Mouse (Mus musculus): ENCODE results near the gene Tex22. TPM values are rescaled to one million over a fixed set of nuclear protein-coding genes. Genes with fewer than 3 reads are reported as not detected.

Tex22 gene
- polyA plus RNA-seq, 1 experiment = not detected

DNA sequence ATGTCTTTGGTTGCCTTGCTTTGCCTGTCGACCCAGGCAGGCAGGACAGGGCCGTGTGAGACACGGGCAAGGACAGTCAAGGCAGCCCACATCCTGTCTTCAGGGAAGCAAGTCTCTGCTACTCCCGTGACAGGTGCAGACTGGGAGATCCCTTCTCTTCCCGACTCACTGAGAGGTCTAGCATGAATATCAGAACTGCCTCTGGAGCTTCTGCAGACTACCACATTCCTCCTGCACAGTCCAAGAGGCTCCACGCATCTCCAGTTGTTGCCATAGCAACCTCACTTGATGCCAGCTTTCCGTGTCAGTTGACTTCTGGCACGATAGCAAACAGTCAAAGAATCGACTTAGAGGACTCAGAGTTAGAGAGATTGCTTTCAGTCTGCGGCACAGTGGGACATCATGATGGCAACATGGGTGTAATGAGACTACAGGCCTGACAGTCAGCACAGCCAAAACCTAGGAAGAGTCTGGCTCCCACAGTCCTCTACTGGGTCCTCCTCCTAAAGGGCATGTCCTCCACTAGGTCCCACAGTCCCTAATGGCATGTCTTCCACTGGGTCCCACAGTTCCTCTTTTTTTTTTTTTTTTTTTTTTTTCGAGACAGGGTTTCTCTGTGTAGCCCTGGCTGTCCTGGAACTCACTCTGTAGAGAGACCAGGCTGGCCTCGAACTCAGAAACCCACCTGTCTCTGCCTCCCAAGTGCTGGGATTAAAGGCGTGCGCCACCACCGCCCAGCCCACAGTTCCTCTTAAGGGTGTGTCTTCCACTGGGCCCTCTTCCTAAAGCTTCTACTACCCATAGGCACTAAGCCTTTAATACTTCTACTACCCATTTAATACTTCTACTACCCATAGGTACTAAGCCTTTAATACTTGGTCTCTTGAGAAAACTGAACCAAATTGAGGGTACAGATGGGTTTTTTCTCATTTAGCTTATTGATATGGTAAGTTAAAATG is 32.5 kb upstream of the Tex22 start:
- TF ChIP-seq POLR2A (IDR thresholded peaks at IDR 0.05; ENCODE audit: insufficient read depth, low read length) (no peak), CTCF (IDR thresholded peaks at IDR 0.05; ENCODE audit: low read depth, low read length) (no peak), EP300 (IDR thresholded peaks at IDR 0.05; ENCODE audit: insufficient read depth, low read depth, low read length) (no peak)
- Histone ChIP-seq H3K27ac (ENCODE audit: insufficient read depth, low read length) (no peak overlapping the region), H3K9me3 (replicated peaks; ENCODE audit: control insufficient read depth, insufficient read depth, low read length, poor library complexity, severe bottlenecking) (no peaks in the 10 kb centered on the region), H3K9ac (ENCODE audit: low read depth, poor library complexity, severe bottlenecking) (no peak overlapping the region), H3K4me1 (ENCODE audit: control insufficient read depth, insufficient read depth, low read length) (no peaks in the 10 kb centered on the region), H3K36me3 (ENCODE audit: control insufficient read depth, insufficient read depth, low read length, poor library complexity, severe bottlenecking) (no peaks in the 10 kb centered on the region), H3K27me3 (ENCODE audit: control insufficient read depth, insufficient read depth, low read length, poor library complexity, severe bottlenecking) (no peaks in the 10 kb centered on the region), H3K4me3 (ENCODE audit: low read depth, low read length) (no peak overlapping the region)

DNA sequence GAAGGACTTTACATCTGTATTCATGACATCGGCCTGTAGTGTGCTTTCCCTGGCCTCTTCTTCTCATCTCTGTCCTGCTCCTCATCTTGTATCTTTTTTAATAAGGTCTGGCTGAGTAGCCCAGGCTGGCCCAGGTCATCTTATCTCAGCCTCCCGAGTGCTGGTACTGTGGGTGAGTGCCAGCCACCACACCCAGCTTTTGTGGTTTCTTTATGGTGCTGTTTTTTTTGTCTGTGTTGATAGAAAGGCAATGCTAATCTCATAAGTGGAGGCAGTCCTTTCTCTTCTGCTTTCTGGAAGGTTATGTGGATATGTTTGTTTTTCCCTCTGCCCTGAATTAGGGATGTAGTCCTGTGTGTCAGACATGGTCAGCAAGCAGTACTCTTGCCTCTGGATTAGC is 31.8 kb upstream of the Tex22 start:
- no peak overlapping the region for H3K4me3 ChIP-seq (ENCODE audit: low read depth, low read length)
- H3K27ac ChIP-seq (ENCODE audit: insufficient read depth, low read length) = no peak overlapping the region
- no peak overlapping the region for H3K9ac ChIP-seq (ENCODE audit: low read depth, poor library complexity, severe bottlenecking)
- no peak for TF ChIP-seq POLR2A (IDR thresholded peaks at IDR 0.05; ENCODE audit: insufficient read depth, low read length)
- no peak for TF ChIP-seq CTCF (IDR thresholded peaks at IDR 0.05; ENCODE audit: low read depth, low read length)
- TF ChIP-seq EP300 (IDR thresholded peaks at IDR 0.05; ENCODE audit: insufficient read depth, low read depth, low read length) = no peak
- no peaks in the 10 kb centered on the region for H3K9me3 ChIP-seq (replicated peaks; ENCODE audit: control insufficient read depth, insufficient read depth, low read length, poor library complexity, severe bottlenecking)
- no peaks in the 10 kb centered on the region for H3K4me1 ChIP-seq (ENCODE audit: control insufficient read depth, insufficient read depth, low read length)
- H3K27me3 ChIP-seq (ENCODE audit: control insufficient read depth, insufficient read depth, low read length, poor library complexity, severe bottlenecking) = no peaks in the 10 kb centered on the region
- H3K36me3 ChIP-seq (ENCODE audit: control insufficient read depth, insufficient read depth, low read length, poor library complexity, severe bottlenecking) = no peaks in the 10 kb centered on the region

DNA sequence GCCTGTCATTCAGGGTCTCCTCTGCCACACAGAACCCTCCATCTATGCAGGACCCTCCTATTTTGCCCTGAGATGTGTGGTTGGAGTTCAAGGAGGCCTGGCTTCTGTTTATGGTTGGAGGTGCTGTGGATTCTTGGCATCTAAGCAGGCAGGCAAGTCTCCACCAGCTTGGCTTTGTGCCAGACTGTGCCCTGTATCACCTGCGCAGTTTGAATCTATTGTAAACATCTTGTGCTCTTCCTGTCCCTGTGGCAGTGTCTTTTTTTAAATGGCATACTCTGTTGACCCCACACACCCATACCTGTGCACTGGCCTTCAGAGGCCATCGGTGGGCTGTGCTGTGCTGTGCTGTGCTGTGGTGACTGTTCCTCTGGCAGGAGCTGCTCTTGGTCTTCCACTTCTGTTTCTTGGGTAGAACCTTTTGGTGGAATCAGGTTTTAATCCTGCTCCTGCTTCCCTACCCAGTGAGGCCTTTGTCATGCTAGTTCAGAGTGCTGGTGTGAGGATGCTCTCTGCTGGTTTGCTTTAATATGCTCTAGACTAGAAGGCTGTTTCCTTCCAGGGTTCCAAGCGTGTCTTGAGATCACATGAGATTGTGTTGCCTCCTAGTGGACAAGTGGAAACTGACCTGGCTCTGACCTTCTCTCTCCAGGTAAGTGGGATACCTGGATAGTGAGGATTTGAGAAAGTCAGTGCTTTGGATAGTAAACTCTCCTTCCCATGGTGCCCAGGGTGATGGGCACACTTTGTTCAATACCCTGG is 29.2 kb upstream of the Tex22 start:
- Histone ChIP-seq H3K9me3 (replicated peaks; ENCODE audit: control insufficient read depth, insufficient read depth, low read length, poor library complexity, severe bottlenecking) (no peaks in the 10 kb centered on the region), H3K4me1 (ENCODE audit: control insufficient read depth, insufficient read depth, low read length) (no peaks in the 10 kb centered on the region), H3K36me3 (ENCODE audit: control insufficient read depth, insufficient read depth, low read length, poor library complexity, severe bottlenecking) (no peaks in the 10 kb centered on the region), H3K9ac (ENCODE audit: low read depth, poor library complexity, severe bottlenecking) (no peak overlapping the region), H3K27ac (ENCODE audit: insufficient read depth, low read length) (no peak overlapping the region), H3K27me3 (ENCODE audit: control insufficient read depth, insufficient read depth, low read length, poor library complexity, severe bottlenecking) (no peaks in the 10 kb centered on the region), H3K4me3 (ENCODE audit: low read depth, low read length) (no peak overlapping the region)
- TF ChIP-seq CTCF (IDR thresholded peaks at IDR 0.05; ENCODE audit: low read depth, low read length) (no peak), POLR2A (IDR thresholded peaks at IDR 0.05; ENCODE audit: insufficient read depth, low read length) (no peak), EP300 (IDR thresholded peaks at IDR 0.05; ENCODE audit: insufficient read depth, low read depth, low read length) (no peak)

DNA sequence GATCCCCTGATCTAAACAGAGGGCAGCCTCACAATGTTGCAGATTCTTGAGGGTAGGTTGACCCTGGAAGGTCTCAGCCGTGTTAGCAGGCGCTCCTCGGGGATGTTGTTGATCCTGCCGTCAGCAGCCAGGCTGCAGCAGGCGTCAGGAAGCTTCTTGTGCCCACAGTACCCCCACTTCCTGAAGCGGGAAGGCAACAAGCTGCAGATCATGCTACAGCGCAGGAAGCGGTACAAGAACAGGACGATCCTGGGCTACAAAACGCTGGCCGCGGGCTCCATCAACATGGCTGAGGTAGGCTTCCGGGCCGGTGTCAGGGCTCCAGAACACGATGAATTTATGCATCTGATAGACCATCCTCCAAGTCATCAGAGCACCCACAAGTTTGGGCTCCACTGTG is 27.4 kb upstream of the Tex22 start:
- H3K27ac ChIP-seq (ENCODE audit: insufficient read depth, low read length) = no peak overlapping the region
- H3K9me3 ChIP-seq (replicated peaks; ENCODE audit: control insufficient read depth, insufficient read depth, low read length, poor library complexity, severe bottlenecking) = no peaks in the 10 kb centered on the region
- H3K27me3 ChIP-seq (ENCODE audit: control insufficient read depth, insufficient read depth, low read length, poor library complexity, severe bottlenecking) = no peaks in the 10 kb centered on the region
- H3K4me1 ChIP-seq (ENCODE audit: control insufficient read depth, insufficient read depth, low read length) = no peaks in the 10 kb centered on the region
- H3K36me3 ChIP-seq (ENCODE audit: control insufficient read depth, insufficient read depth, low read length, poor library complexity, severe bottlenecking) = no peaks in the 10 kb centered on the region
- TF ChIP-seq POLR2A (IDR thresholded peaks at IDR 0.05; ENCODE audit: insufficient read depth, low read length) (no peak), EP300 (IDR thresholded peaks at IDR 0.05; ENCODE audit: insufficient read depth, low read depth, low read length) (no peak)
- H3K9ac ChIP-seq (ENCODE audit: low read depth, poor library complexity, severe bottlenecking) = no peak overlapping the region
- no peak overlapping the region for H3K4me3 ChIP-seq (ENCODE audit: low read depth, low read length)

DNA sequence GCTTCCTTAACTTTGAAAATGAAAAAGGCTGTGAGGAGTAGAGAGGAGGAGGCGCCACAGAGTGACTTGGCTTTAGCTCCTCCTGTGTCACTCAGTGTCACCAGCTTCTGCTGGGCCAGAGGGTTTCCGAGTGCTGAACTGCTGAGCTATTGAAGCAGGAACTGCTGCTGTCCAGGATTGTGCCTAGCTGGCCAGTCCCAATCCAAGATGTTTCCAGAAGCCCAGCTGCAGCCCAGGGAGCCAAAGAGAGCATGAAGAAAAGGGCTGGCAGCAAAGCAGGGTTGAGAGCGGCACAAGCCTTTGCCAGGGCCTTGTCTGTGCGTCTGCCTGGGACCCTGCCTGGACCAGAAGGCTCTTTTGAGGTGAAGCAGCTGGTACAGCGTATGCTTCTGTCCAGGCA is 26.2 kb upstream of the Tex22 start:
- H3K27me3 ChIP-seq (ENCODE audit: control insufficient read depth, insufficient read depth, low read length, poor library complexity, severe bottlenecking) = no peaks in the 10 kb centered on the region
- no peaks in the 10 kb centered on the region for H3K36me3 ChIP-seq (ENCODE audit: control insufficient read depth, insufficient read depth, low read length, poor library complexity, severe bottlenecking)
- H3K9me3 ChIP-seq (replicated peaks; ENCODE audit: control insufficient read depth, insufficient read depth, low read length, poor library complexity, severe bottlenecking) = no peaks in the 10 kb centered on the region
- TF ChIP-seq CTCF (IDR thresholded peaks at IDR 0.05; ENCODE audit: low read depth, low read length) = no peak
- TF ChIP-seq EP300 (IDR thresholded peaks at IDR 0.05; ENCODE audit: insufficient read depth, low read depth, low read length) = no peak
- TF ChIP-seq POLR2A (IDR thresholded peaks at IDR 0.05; ENCODE audit: insufficient read depth, low read length) = no peak
- H3K27ac ChIP-seq (ENCODE audit: insufficient read depth, low read length) = no peak overlapping the region
- no peak overlapping the region for H3K9ac ChIP-seq (ENCODE audit: low read depth, poor library complexity, severe bottlenecking)
- H3K4me3 ChIP-seq (ENCODE audit: low read depth, low read length) = no peak overlapping the region
- no peaks in the 10 kb centered on the region for H3K4me1 ChIP-seq (ENCODE audit: control insufficient read depth, insufficient read depth, low read length)

DNA sequence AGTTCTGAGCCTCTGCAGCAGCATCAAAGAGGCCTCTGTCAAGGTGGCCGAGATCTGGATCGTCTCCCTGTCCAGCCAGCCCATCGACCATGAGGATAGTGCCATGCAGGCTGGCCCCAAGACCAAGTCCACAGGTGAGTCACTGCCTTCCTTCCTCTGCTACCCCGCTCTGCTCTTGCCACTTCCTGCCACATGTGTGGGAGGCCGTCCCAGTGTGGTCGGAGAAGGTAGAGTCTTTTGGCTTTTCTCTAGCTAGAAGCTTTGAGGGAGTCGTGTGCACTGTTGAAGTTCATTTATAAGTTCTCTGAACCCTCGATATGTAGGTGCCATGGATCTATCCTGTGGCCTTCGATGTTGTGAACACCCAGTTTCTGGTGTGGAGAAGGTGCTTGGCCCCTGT is 24.5 kb upstream of the Tex22 start:
- no peaks in the 10 kb centered on the region for H3K36me3 ChIP-seq (ENCODE audit: control insufficient read depth, insufficient read depth, low read length, poor library complexity, severe bottlenecking)
- no peaks in the 10 kb centered on the region for H3K4me1 ChIP-seq (ENCODE audit: control insufficient read depth, insufficient read depth, low read length)
- no peak overlapping the region for H3K4me3 ChIP-seq (ENCODE audit: low read depth, low read length)
- no peaks in the 10 kb centered on the region for H3K27me3 ChIP-seq (ENCODE audit: control insufficient read depth, insufficient read depth, low read length, poor library complexity, severe bottlenecking)
- no peaks in the 10 kb centered on the region for H3K9me3 ChIP-seq (replicated peaks; ENCODE audit: control insufficient read depth, insufficient read depth, low read length, poor library complexity, severe bottlenecking)
- no peak overlapping the region for H3K9ac ChIP-seq (ENCODE audit: low read depth, poor library complexity, severe bottlenecking)
- no peak for TF ChIP-seq EP300 (IDR thresholded peaks at IDR 0.05; ENCODE audit: insufficient read depth, low read depth, low read length)
- TF ChIP-seq POLR2A (IDR thresholded peaks at IDR 0.05; ENCODE audit: insufficient read depth, low read length) = no peak
- no peak for TF ChIP-seq CTCF (IDR thresholded peaks at IDR 0.05; ENCODE audit: low read depth, low read length)
- H3K27ac ChIP-seq (ENCODE audit: insufficient read depth, low read length) = no peak overlapping the region
